9 mouse cellular contexts compared by ENCODE assay signal in genomic region chr1:74935402-74935801, GRCm38 (mm10). TPM values are rescaled to one million over a fixed set of nuclear protein-coding genes. Genes with fewer than 3 reads are reported as not detected.
A peak's percentile ranks its signal among the peaks of the same experiment; 100 is the strongest.
DNase-seq lines count a peak whose midpoint lies in the region; ATAC-seq and TF ChIP-seq lines count a peak whose summit lies in the region.
"Had no signal": no experiment of that assay in that cellular context is flagged by ENCODE, and none has a peak within 500 bp of the region (broad histone marks: within the 10 kb centered on the region; RNA-seq: fewer than 3 reads in every experiment).

Cfap65 (minus strand) TSS chr1:74935599.

- H3K27me3 ChIP-seq in thymus, adult 2 months (ENCODE audit: control insufficient read depth, insufficient read depth, low read length), result peaks cover 3% of the 10 kb centered on the region; the same call in 1 of the 2 replicates
- H3K27me3 ChIP-seq in forebrain, embryonic 13.5 days, result peaks cover 59% of the 10 kb centered on the region
- peaks cover 67% of the 10 kb centered on the region for H3K27me3 ChIP-seq in limb, embryonic 12.5 days

- TF ChIP-seq CTCF in thymus, adult 2 months (IDR thresholded peaks at IDR 0.05; ENCODE audit: borderline replicate concordance, control insufficient read depth, extremely low read depth, insufficient read depth, low read length, poor library complexity), result no peak
- no peak for TF ChIP-seq CTCF in olfactory bulb, adult 2 months (IDR thresholded peaks at IDR 0.05; ENCODE audit: insufficient read depth, low read depth, low read length)

- H3K27ac ChIP-seq in thymus, adult 2 months (ENCODE audit: control insufficient read depth, insufficient read depth, low read length), result no peak within 1 kb of the TSS
- no peak within 1 kb of the TSS for H3K27ac ChIP-seq in forebrain, embryonic 13.5 days
- H3K27ac ChIP-seq in limb, embryonic 12.5 days, result no peak within 1 kb of the TSS
- H3K27ac ChIP-seq in olfactory bulb, adult 2 months (ENCODE audit: insufficient read depth, low read depth, low read length), result no peak within 1 kb of the TSS
- H3K27ac ChIP-seq: macrophage had no signal

- ATAC-seq in forebrain, embryonic 13.5 days, result peak; percentile 70; the same call in 1 of the 2 replicates
- no peak for ATAC-seq in limb, embryonic 12.5 days (ENCODE audit: insufficient number of reproducible peaks, insufficient read depth, low FRiP score, low TSS enrichment, low read depth)
- no peak for ATAC-seq in inflammation-experienced regulatory T-cells, adult 6 months

- H3K4me2 ChIP-seq in forebrain, embryonic 13.5 days, result peak within 1 kb of the TSS; percentile 65
- H3K4me2 ChIP-seq in limb, embryonic 12.5 days, result peak within 1 kb of the TSS; percentile 46

- H3K9me3 ChIP-seq in forebrain, embryonic 13.5 days (replicated peaks), result no peaks in the 10 kb centered on the region
- H3K9me3 ChIP-seq in limb, embryonic 12.5 days, result no peaks in the 10 kb centered on the region

- peak; percentile 27 for DNase-seq in thymus, postnatal 4 days
- DNase-seq in thymus, adult 2 months, result no peak
- DNase-seq in kidney, adult 9 months, result peak; percentile 81
- no peak for DNase-seq in thymus, postnatal 0 days (ENCODE audit: low spot score)

- H3K9ac ChIP-seq in forebrain, embryonic 13.5 days, result peak within 1 kb of the TSS; percentile 55; the same call in 1 of the 2 replicates
- H3K9ac ChIP-seq in limb, embryonic 12.5 days (replicated peaks), result no peak within 1 kb of the TSS

- no peaks in the 10 kb centered on the region for H3K4me1 ChIP-seq in thymus, adult 2 months (replicated peaks; ENCODE audit: control insufficient read depth, insufficient read depth, low read length)
- H3K4me1 ChIP-seq in forebrain, embryonic 13.5 days, result no peaks in the 10 kb centered on the region; the same call in 1 of the 2 replicates
- H3K4me1 ChIP-seq in limb, embryonic 12.5 days (replicated peaks), result no peaks in the 10 kb centered on the region
- no peaks in the 10 kb centered on the region for H3K4me1 ChIP-seq in olfactory bulb, adult 2 months (ENCODE audit: control insufficient read depth, insufficient read depth, low read length)

- H3K4me3 ChIP-seq in thymus, adult 2 months (ENCODE audit: control insufficient read depth, insufficient read depth, low read length), result no peak within 1 kb of the TSS
- peak within 1 kb of the TSS; percentile 37 for H3K4me3 ChIP-seq in forebrain, embryonic 13.5 days
- peak within 1 kb of the TSS; percentile 16; the same call in 1 of the 2 replicates for H3K4me3 ChIP-seq in limb, embryonic 12.5 days (replicated peaks)
- peak within 1 kb of the TSS; percentile 47 for H3K4me3 ChIP-seq in olfactory bulb, adult 2 months (ENCODE audit: insufficient read depth, low read depth, low read length)

- TF ChIP-seq POLR2A in thymus, adult 2 months (IDR thresholded peaks at IDR 0.05; ENCODE audit: control insufficient read depth, extremely low read depth, insufficient read depth, low read length, poor library complexity), result no peak
- TF ChIP-seq POLR2A in olfactory bulb, adult 2 months (IDR thresholded peaks at IDR 0.05; ENCODE audit: insufficient read depth, low read depth, low read length), result no peak

- 3% methylated on average over 18 of the region's 18 CpGs for WGBS in thymus, adult 2 months
- WGBS in forebrain, embryonic 13.5 days, result 1% methylated on average over 18 of the region's 18 CpGs
- WGBS in limb, embryonic 12.5 days, result 2% methylated on average over 18 of the region's 18 CpGs
- WGBS in olfactory bulb, adult 2 months, result 1% methylated on average over 18 of the region's 18 CpGs

- no peaks in the 10 kb centered on the region for H3K36me3 ChIP-seq in thymus, adult 2 months (ENCODE audit: control insufficient read depth, insufficient read depth, low read length)
- H3K36me3 ChIP-seq in forebrain, embryonic 13.5 days (ENCODE audit: poor library complexity, severe bottlenecking), result no peaks in the 10 kb centered on the region
- no peaks in the 10 kb centered on the region for H3K36me3 ChIP-seq in limb, embryonic 12.5 days

RNA-seq across cellular contexts. Expression of gene Cfap65, which starts in this region (rescaled TPM):
- 0.48 and 0.69 TPM in 2 replicates for polyA plus RNA-seq in thymus, adult 2 months (2012; rRNA removed)
- 0.56 and 0.57 TPM in 2 replicates for polyA plus RNA-seq in forebrain, embryonic 13.5 days (2015; fragmentation: Nextera tagmentation; extraction: Ambion mirVana)
- not detected in 2 replicates for polyA plus RNA-seq in limb, embryonic 12.5 days (2016; fragmentation: Nextera tagmentation; extraction: Ambion mirVana)
- polyA plus RNA-seq in olfactory bulb, adult 2 months (2012; ENCODE audit: insufficient read depth, insufficient read length, low replicate concordance, missing spikeins), result not detected in 2 replicates
- polyA plus RNA-seq in inflammation-experienced regulatory T-cells, adult 6 months (2017; shearing (Covaris generic)), result not detected
- 0.04 and 0.08 TPM in 2 replicates for polyA plus RNA-seq in thymus, postnatal 0 days (2015; fragmentation: Nextera tagmentation; extraction: Ambion mirVana)
- polyA plus RNA-seq: macrophage had no signal

Comparison
In these comparisons a context has a peak if more than half of its experiments do, and no peak if none do; other contexts are left out.
1. DNase-seq: peak in thymus, postnatal 4 days (single experiment) and kidney, adult 9 months (single experiment); none in thymus, adult 2 months (single experiment) and thymus, postnatal 0 days (single experiment).
2. Peak in ATAC-seq, H3K4me3 ChIP-seq, H3K9ac ChIP-seq and H3K4me2 ChIP-seq in forebrain, embryonic 13.5 days; RNA of the gene not detected or under 1 TPM.